ENCODE assay signal across 22 mouse cellular contexts in the genomic region with DNA sequence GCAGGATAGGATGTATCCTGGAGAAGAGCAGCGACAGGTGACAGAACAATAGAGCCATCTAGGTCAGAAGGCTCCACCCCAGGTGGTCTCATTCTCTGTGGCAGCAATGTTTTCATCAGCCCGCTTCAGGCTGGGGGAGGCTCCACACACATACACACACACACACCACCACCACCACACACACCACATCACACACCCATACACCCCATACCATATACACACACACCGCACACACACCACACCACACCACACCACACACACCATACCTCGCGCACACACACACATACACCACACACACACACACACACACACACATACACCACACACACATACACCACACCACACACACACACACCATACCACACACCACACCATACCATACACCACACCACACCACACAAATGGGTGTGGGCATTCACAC. TPM values are rescaled to one million over a fixed set of nuclear protein-coding genes. Genes with fewer than 3 reads are reported as not detected.
A peak's percentile ranks its signal among the peaks of the same experiment; 100 is the strongest.
DNase-seq lines count a peak whose midpoint lies in the region; ATAC-seq and TF ChIP-seq lines count a peak whose summit lies in the region.
"Had no signal": no experiment of that assay in that cellular context is flagged by ENCODE, and none has a peak within 500 bp of the region (broad histone marks: within the 10 kb centered on the region; RNA-seq: fewer than 3 reads in every experiment).

No protein-coding gene starts in this region.

- ATAC-seq in heart, embryonic 13.5 days (ENCODE audit: extremely low read depth, insufficient number of reproducible peaks, low FRiP score, low TSS enrichment) = peak; percentile 37; the same call in 1 of the 2 replicates
- peak; percentile 55; the same call in 1 of the 2 replicates for ATAC-seq in midbrain, embryonic 13.5 days
- no peak for ATAC-seq in megakaryocyte-erythroid progenitor cell, adult 5-6 weeks (replicated peaks; ENCODE audit: low FRiP score, low TSS enrichment, poor library complexity, severe bottlenecking)
- ATAC-seq: activated CD4-positive, CD25-positive, alpha-beta regulatory T cell, adult 4 months had no signal

- H3K27ac ChIP-seq in heart, embryonic 13.5 days (replicated peaks) = no peak overlapping the region
- H3K27ac ChIP-seq in heart, adult 2 months = no peak overlapping the region
- H3K27ac ChIP-seq in ES-Bruce4 (ENCODE audit: insufficient read depth, low read length) = no peak overlapping the region
- H3K27ac ChIP-seq in midbrain, embryonic 13.5 days = no peak overlapping the region
- H3K27ac ChIP-seq: embryonic facial prominence, embryonic 15.5 days; left cerebral cortex, adult 2 months; limb, embryonic 12.5 days; liver, embryonic 13.5 days; macrophage had no signal

- no peak overlapping the region for H3K4me2 ChIP-seq in heart, embryonic 13.5 days
- H3K4me2 ChIP-seq in midbrain, embryonic 13.5 days (replicated peaks) = no peak overlapping the region
- H3K4me2 ChIP-seq: embryonic facial prominence, embryonic 15.5 days; limb, embryonic 12.5 days; liver, embryonic 13.5 days; lung, embryonic 14.5 days had no signal

- intact Hi-C loops in heart, adult 2 months (cut with DNase I) = no loop called here
- intact Hi-C loops in left cerebral cortex, postnatal 4 days (cut with DNase I) = no loop called here

- DNase-seq in heart, adult 2 months = no peak
- peak; percentile 84 for DNase-seq in R1 (ENCODE audit: low read depth, low spot score)
- DNase-seq in left cerebral cortex, postnatal 4 days = no peak
- DNase-seq: adrenal gland, postnatal 14 days; cerebellum, adult 9-11 months; gastrocnemius, postnatal 25 days; heart, postnatal 14 days; kidney, adult 9 months; kidney, postnatal 25 days; layer of hippocampus, adult 9-11 months; liver, embryonic 13.5 days; lung, embryonic 14.5 days; thymus, postnatal 14 days had no signal

- TF ChIP-seq EP300 in heart, adult 2 months (IDR thresholded peaks at IDR 0.05; ENCODE audit: insufficient read depth, low read depth, low read length) = no peak
- TF ChIP-seq EP300 in ES-Bruce4 (IDR thresholded peaks at IDR 0.05; ENCODE audit: insufficient read depth, low read depth, low read length) = peak; percentile 90

- peaks cover 37% of the 10 kb centered on the region for H3K4me1 ChIP-seq in heart, embryonic 13.5 days
- no peaks in the 10 kb centered on the region for H3K4me1 ChIP-seq in heart, adult 2 months (ENCODE audit: control insufficient read depth, insufficient read depth, low read length)
- peaks cover 3% of the 10 kb centered on the region for H3K4me1 ChIP-seq in ES-Bruce4 (ENCODE audit: control insufficient read depth, insufficient read depth, low read length)
- H3K4me1 ChIP-seq in midbrain, embryonic 13.5 days (replicated peaks) = no peaks in the 10 kb centered on the region
- H3K4me1 ChIP-seq: embryonic facial prominence, embryonic 15.5 days; limb, embryonic 12.5 days; liver, embryonic 13.5 days had no signal

- H3K27me3 ChIP-seq in heart, embryonic 13.5 days (replicated peaks) = no peaks in the 10 kb centered on the region
- no peaks in the 10 kb centered on the region for H3K27me3 ChIP-seq in heart, adult 2 months (ENCODE audit: control insufficient read depth, insufficient read depth, low read length)
- no peaks in the 10 kb centered on the region for H3K27me3 ChIP-seq in ES-Bruce4 (ENCODE audit: control insufficient read depth, insufficient read depth, low read length, poor library complexity, severe bottlenecking)
- no peaks in the 10 kb centered on the region for H3K27me3 ChIP-seq in midbrain, embryonic 13.5 days
- H3K27me3 ChIP-seq: embryonic facial prominence, embryonic 15.5 days; limb, embryonic 12.5 days; liver, embryonic 13.5 days had no signal

- TF ChIP-seq CTCF in heart, adult 2 months (IDR thresholded peaks at IDR 0.05) = no peak
- TF ChIP-seq CTCF in ES-Bruce4 (IDR thresholded peaks at IDR 0.05; ENCODE audit: low read depth, low read length) = no peak

- no peak for TF ChIP-seq POLR2A in heart, adult 2 months (IDR thresholded peaks at IDR 0.05; ENCODE audit: insufficient read depth, low read depth, low read length)
- TF ChIP-seq POLR2A in ES-Bruce4 (IDR thresholded peaks at IDR 0.05; ENCODE audit: insufficient read depth, low read length) = no peak

- 81% methylated on average over 5 of the region's 5 CpGs for WGBS in heart, embryonic 13.5 days
- WGBS in heart, adult 2 months = 94% methylated on average over 5 of the region's 5 CpGs
- 69% methylated on average over 5 of the region's 5 CpGs for WGBS in midbrain, embryonic 13.5 days

- peaks cover 2% of the 10 kb centered on the region for H3K9me3 ChIP-seq in heart, embryonic 13.5 days
- no peaks in the 10 kb centered on the region for H3K9me3 ChIP-seq in ES-Bruce4 (replicated peaks; ENCODE audit: control insufficient read depth, insufficient read depth, low read length, poor library complexity, severe bottlenecking)
- H3K9me3 ChIP-seq in midbrain, embryonic 13.5 days = peaks cover 1% of the 10 kb centered on the region; the same call in 1 of the 2 replicates
- H3K9me3 ChIP-seq: liver, embryonic 13.5 days had no signal

- no peak overlapping the region for H3K4me3 ChIP-seq in heart, embryonic 13.5 days
- no peak overlapping the region for H3K4me3 ChIP-seq in heart, adult 2 months
- no peak overlapping the region for H3K4me3 ChIP-seq in ES-Bruce4 (ENCODE audit: low read depth, low read length)
- H3K4me3 ChIP-seq in midbrain, embryonic 13.5 days (replicated peaks) = no peak overlapping the region
- H3K4me3 ChIP-seq: embryonic facial prominence, embryonic 15.5 days; left cerebral cortex, adult 2 months; limb, embryonic 12.5 days; liver, embryonic 13.5 days had no signal

- H3K79me2 ChIP-seq in heart, adult 2 months (replicated peaks; ENCODE audit: control insufficient read depth, insufficient read depth, low read length) = no peaks in the 10 kb centered on the region

- H3K36me3 ChIP-seq in heart, embryonic 13.5 days = no peaks in the 10 kb centered on the region
- H3K36me3 ChIP-seq in heart, adult 2 months (ENCODE audit: control insufficient read depth, insufficient read depth, low read length) = no peaks in the 10 kb centered on the region; the same call in 1 of the 2 replicates
- H3K36me3 ChIP-seq in ES-Bruce4 (ENCODE audit: control insufficient read depth, insufficient read depth, low read length, poor library complexity, severe bottlenecking) = peaks cover 7% of the 10 kb centered on the region; the same call in 1 of the 2 replicates
- H3K36me3 ChIP-seq in midbrain, embryonic 13.5 days = peaks cover 25% of the 10 kb centered on the region
- H3K36me3 ChIP-seq: embryonic facial prominence, embryonic 15.5 days; limb, embryonic 12.5 days; liver, embryonic 13.5 days had no signal

- H3K9ac ChIP-seq in heart, embryonic 13.5 days = no peak overlapping the region
- no peak overlapping the region for H3K9ac ChIP-seq in heart, adult 2 months (ENCODE audit: low read depth, low read length)
- H3K9ac ChIP-seq in ES-Bruce4 (ENCODE audit: low read depth, poor library complexity, severe bottlenecking) = no peak overlapping the region
- H3K9ac ChIP-seq in midbrain, embryonic 13.5 days (replicated peaks) = no peak overlapping the region
- H3K9ac ChIP-seq: embryonic facial prominence, embryonic 15.5 days; limb, embryonic 12.5 days; liver, embryonic 13.5 days; lung, embryonic 14.5 days had no signal

RNA-seq across cellular contexts. Expression of gene Lrp11, which starts 30.2 kb away (rescaled TPM):
- 1.5 and 1.9 TPM in 2 replicates for polyA plus RNA-seq in heart, embryonic 13.5 days (2015; fragmentation: Nextera tagmentation; extraction: Ambion mirVana)
- total RNA-seq in heart, adult 2 months (2021) = 1 to 10 TPM; 2.2 to 3.0 TPM
- 3.0 and 4.2 TPM in 2 replicates for polyA plus RNA-seq in heart, adult 2 months (2012; rRNA removed)
- 31.2 and 37.4 TPM in 2 replicates for polyA plus RNA-seq in ES-Bruce4 (2011; ENCODE audit: insufficient read depth, insufficient read length, low read depth, missing spikeins)
- 21.3 and 23.5 TPM in 2 replicates for polyA plus RNA-seq in midbrain, embryonic 13.5 days (2015; fragmentation: Nextera tagmentation; extraction: Ambion mirVana)
- 10 to 100 TPM; 74.0 to 83.9 TPM for total RNA-seq in left cerebral cortex, postnatal 4 days (2021)
- 3.2 and 4.0 TPM in 2 replicates for total RNA-seq in megakaryocyte-erythroid progenitor cell, adult 5-6 weeks (2014; fragmentation: Nextera tagmentation)
- 0.61 and 5.2 TPM in 2 replicates for total RNA-seq in megakaryocyte-erythroid progenitor cell, adult 5-6 weeks (2017)

RNA-seq across cellular contexts. Expression of gene Nup43, which starts 47.5 kb away (rescaled TPM):
- 36.6 and 41.3 TPM in 2 replicates for polyA plus RNA-seq in heart, embryonic 13.5 days (2015; fragmentation: Nextera tagmentation; extraction: Ambion mirVana)
- total RNA-seq in heart, adult 2 months (2021) = 1 to 10 TPM; 4.6 to 6.3 TPM
- 4.9 and 6.7 TPM in 2 replicates for polyA plus RNA-seq in heart, adult 2 months (2012; rRNA removed)
- polyA plus RNA-seq in ES-Bruce4 (2011; ENCODE audit: insufficient read depth, insufficient read length, low read depth, missing spikeins) = 92.5 and 99.6 TPM in 2 replicates
- 41.2 and 44.8 TPM in 2 replicates for polyA plus RNA-seq in midbrain, embryonic 13.5 days (2015; fragmentation: Nextera tagmentation; extraction: Ambion mirVana)
- 10 to 100 TPM; 12.6 to 14.7 TPM for total RNA-seq in left cerebral cortex, postnatal 4 days (2021)
- 53.1 and 54.8 TPM in 2 replicates for total RNA-seq in megakaryocyte-erythroid progenitor cell, adult 5-6 weeks (2014; fragmentation: Nextera tagmentation)
- 23.9 and 64.8 TPM in 2 replicates for total RNA-seq in megakaryocyte-erythroid progenitor cell, adult 5-6 weeks (2017)
